Mouse (Mus musculus) cerebellum, postnatal 25 days (tissue): ENCODE measurements around the gene Scube2.

ENCODE experiments used
- DNase-seq, 2 experiments: peaks; one replicate each; pipeline ENCODE4 v3.0.0; 2021; ENCODE audit warnings: mixed read lengths in 2 of 2

Gene Scube2

DNA sequence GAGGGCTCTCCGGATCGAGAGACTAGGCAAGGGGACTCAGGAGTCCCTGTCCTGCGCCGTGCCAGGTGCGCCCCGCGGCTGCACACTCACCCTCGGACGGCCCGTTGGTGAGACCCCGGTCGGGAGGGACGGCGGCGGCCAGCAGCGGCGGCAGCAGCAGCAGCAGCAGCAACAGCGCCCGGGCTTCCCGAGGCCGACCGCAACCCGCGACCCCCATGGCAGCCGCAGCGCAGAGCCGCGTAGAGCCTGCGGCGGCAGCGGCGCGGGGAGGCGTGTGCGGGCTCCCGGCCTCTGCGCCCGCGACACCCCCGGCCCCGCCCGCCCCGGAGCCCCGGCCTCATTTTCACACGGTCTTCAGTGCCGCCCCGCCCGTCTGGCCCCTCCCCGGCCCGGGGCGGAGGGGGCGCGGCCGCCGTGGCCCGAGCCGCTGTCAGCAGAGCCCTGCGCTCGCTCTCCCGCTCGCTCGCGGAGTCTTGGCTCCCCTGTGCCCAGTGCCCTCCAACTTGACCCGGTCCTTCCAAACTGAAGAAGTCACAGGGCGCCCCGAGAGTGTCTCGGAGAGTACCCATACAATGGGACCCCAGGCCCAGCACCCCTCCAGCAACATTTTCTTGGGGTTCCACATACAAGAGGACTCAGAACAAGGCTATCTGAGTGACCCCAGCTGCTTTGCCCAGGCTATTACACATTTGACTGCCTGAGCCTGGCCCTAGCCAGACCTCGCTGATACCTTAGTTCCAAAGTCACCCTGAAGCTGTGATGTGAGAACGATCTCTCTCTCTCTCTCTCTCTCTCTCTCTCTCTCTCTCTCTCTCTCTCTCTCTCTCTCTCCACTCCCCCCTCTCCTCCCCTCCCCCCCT lies at the start of gene Scube2:
Gene Scube2 (minus strand): TSS at position 310 of the 860 bp plus-strand sequence.
- DNase-seq: peak; percentile 24 to 33

GRCm38 (mm10) chr7:109906165-109906564 lies 40.7 kb upstream of the Scube2 start:
- no peak for DNase-seq

GRCm38 (mm10) chr7:109900921-109901320 lies 35.4 kb upstream of the Scube2 start:
- DNase-seq: no peak

GRCm38 (mm10) chr7:109898911-109899310 lies 33.4 kb upstream of the Scube2 start:
- peak in 1 of 2 experiments; percentile 28 for DNase-seq

- DNase-seq: peak; percentile 73 to 87
Observed at GRCm38 (mm10) chr7:109892530-109892929, 27.1 kb upstream of the Scube2 start.

GRCm38 (mm10) chr7:109891786-109892185 lies 26.3 kb upstream of the Scube2 start:
- no peak for DNase-seq

GRCm38 (mm10) chr7:109890256-109890655 lies 24.8 kb upstream of the Scube2 start:
- peak; percentile 58 to 70 for DNase-seq

- DNase-seq: no peak
Observed at GRCm38 (mm10) chr7:109889300-109889699, 23.8 kb upstream of the Scube2 start.

GRCm38 (mm10) chr7:109886249-109886648 lies 20.8 kb upstream of the Scube2 start:
- DNase-seq: no peak

DNA sequence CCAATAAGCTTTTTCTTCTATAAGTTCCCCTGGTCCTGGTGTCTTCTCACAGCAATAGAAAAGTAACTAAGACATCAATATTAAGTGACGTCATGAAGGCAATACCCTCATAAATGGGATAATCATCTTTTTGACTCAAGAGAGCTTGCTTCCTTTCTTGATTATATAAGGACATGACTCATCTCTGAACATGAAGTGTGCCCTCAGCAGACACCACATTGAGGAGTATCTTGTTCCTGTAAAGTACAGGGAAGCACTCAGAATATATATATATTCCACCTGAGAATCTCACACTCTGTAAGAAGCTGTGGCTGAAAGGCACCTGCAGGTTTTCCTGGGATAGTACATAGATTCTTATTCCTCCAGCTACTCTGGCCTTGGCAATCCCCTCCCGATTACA lies 17.1 kb upstream of the Scube2 start:
- DNase-seq: no peak

- no peak for DNase-seq
Observed at GRCm38 (mm10) chr7:109881561-109882099, 16.2 kb upstream of the Scube2 start.

- DNase-seq: no peak
Observed at GRCm38 (mm10) chr7:109879158-109879557, 13.7 kb upstream of the Scube2 start.

GRCm38 (mm10) chr7:109876085-109876484 lies 10.6 kb upstream of the Scube2 start:
- peak in 1 of 2 experiments; percentile 42 for DNase-seq

DNA sequence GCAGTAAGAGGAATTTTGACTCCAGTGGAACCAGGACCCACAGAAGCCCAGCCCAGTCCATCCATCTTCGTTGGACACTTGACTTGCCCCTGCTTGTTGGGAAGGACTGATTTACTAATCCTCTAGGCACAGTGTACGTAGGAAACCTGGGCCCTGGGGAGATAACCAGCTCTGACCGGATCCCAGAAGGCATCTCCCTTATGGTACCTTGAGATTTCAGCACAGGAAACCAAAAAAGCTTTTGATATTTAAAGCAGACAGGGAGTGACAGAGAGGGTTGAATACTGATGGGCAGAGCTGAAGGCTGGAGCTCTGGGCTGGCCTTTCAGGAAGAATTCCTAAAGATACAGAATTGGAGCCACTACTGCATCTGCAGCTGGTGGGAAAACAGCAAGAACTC lies 10.1 kb upstream of the Scube2 start:
- no peak for DNase-seq

- no peak for DNase-seq
Observed at GRCm38 (mm10) chr7:109875033-109875432, 9.6 kb upstream of the Scube2 start.

DNA sequence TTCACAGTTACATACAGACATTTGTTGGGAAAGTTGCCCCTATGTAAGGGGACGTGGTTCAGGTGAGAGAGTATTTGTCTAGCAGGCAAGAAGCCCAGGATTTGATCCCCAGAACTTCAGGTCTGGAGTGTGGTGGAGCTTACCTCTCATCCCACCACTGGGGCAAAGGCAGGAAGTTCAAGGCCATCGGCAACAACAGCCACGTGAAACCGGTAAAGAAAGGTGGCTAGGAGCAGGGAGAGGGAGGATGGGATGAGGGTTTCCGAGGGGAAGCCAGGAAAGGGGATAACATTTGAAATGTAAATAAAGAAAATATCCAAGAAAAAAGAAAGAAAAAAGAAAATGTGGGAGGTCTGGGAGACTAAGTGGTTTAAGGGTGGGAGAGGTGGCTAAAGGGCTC lies 7.7 kb upstream of the Scube2 start:
- no peak for DNase-seq

GRCm38 (mm10) chr7:109871232-109871631 lies 5.8 kb upstream of the Scube2 start:
- DNase-seq: no peak

DNA sequence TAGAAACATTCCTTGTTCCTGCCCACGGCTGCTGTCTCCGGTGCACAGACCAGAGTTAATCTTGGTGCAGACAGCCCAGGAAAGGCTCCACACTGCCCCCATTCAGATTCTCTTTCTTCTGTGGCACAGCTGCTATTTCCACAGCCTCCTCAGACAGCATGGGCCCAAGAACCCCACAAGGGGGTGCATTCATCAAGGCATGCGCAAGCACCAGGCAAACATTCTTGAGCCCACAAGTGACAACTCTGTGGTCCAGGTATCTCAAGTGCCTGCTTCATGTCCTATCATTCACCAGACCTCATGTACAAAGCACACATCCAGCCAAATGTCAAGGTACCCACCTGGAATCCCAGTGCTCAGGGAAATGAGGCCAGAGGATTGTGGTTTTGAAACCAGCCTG lies 3.0 kb upstream of the Scube2 start:
- DNase-seq: no peak

DNA sequence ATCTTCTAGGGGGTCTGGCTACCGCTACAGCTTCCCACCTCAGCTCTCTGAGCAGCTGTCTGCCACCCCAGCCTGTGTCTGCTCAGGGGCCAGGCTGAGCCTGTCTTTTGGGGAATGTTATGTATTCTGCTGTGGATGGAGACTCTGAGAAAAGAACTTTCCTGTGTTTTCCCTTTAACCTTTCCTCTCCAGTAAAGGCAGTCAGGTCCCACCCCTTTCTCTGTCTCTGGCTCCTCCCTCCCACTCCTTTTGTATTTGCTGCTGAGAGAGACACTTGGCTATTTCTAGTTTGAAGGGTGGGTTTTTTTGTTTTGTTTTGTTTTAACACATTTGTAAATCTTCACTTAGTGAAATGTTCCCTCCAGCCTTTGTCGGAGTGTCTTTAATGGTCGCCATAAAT lies 1.2 kb upstream of the Scube2 start:
- no peak for DNase-seq

DNA sequence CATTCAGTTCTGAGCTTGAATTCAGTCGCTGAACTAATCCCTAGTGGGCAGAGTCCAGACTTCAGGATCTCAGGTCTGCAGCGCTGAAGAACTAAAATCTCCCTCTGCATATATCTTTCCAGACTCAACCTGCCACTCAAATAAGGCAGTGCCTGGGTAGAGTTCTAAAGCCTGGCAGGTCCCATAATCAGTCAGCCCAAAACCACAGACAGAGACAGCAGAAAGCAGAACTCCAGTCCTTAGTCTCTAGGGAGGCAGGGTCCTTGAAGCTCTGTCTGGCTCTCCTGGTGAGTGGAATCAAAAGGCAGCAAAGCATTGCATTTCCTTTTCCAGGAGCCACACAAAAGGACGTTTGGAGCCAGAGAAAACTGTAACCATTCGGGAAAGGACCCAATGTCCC lies 1.9 kb downstream of the Scube2 start:
- DNase-seq: no peak

- no peak for DNase-seq
Observed at GRCm38 (mm10) chr7:109860162-109860561, 5.3 kb downstream of the Scube2 start.

DNA sequence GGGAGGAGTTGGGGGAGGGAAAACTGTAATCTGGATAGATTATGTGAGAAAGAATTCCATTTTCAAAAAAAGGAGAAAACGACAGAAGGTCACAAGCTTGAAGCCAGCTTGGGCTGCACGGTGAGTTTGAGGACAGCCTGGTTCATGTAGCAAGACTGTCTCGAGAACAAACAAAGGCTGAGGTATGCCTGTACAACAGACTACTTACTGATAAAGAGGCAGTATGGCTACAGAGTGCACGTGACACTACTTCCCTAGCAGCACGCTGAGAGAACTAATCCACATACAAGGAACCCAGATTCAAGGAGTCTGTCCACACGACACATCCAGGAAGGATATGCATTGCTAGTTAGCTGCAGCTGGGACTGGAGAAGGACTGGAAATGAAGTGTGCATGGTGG lies 6.1 kb downstream of the Scube2 start:
- no peak for DNase-seq

GRCm38 (mm10) chr7:109852752-109853212 lies 12.7 kb downstream of the Scube2 start:
- peak in 1 of 2 experiments; percentile 54 for DNase-seq

DNA sequence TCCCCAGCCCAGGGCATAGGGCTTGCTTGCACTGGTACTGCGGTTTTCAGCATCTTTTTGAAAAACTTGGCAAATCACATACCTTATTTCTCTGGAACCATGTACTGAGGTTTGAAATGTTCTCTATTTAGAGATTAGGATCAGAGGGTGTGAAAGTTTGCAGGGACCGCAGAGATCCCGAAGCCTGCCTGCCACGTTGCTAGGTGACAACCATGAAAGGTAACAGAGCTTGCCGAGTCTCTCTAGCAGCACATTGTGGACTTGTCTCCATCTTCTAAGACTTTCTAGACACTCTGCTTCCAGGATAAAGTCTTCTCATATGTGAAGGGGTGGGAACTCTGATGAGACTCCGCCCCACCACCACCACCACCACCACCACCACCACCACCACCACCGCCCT lies 13.5 kb downstream of the Scube2 start:
- DNase-seq: no peak
